9 mouse cellular contexts compared by ENCODE assay signal in genomic region chr3:6865462-6866147, GRCm38 (mm10).
DNase-seq lines count a peak whose midpoint lies in the region; ATAC-seq and TF ChIP-seq lines count a peak whose summit lies in the region.
"Had no signal": no experiment of that assay in that cellular context is flagged by ENCODE, and none has a peak within 500 bp of the region (broad histone marks: within the 10 kb centered on the region; RNA-seq: fewer than 3 reads in every experiment).

No protein-coding gene starts in this region.

- peak; percentile 96 for ATAC-seq in forebrain, embryonic 13.5 days
- ATAC-seq in forebrain, embryonic 12.5 days (ENCODE audit: low FRiP score) = no peak
- peak; percentile 97 for ATAC-seq in hindbrain, embryonic 16.5 days
- ATAC-seq in midbrain, embryonic 16.5 days = peak; percentile 90
- no peak for ATAC-seq in granulocyte monocyte progenitor cell, adult 5-6 weeks (replicated peaks; ENCODE audit: poor library complexity, severe bottlenecking)

- H3K9ac ChIP-seq in forebrain, embryonic 13.5 days = no peak overlapping the region
- no peak overlapping the region for H3K9ac ChIP-seq in forebrain, embryonic 12.5 days
- H3K9ac ChIP-seq in hindbrain, embryonic 16.5 days (ENCODE audit: low read depth, low read length) = no peak overlapping the region
- H3K9ac ChIP-seq in midbrain, embryonic 16.5 days (ENCODE audit: low read depth, low read length) = no peak overlapping the region

- TF ChIP-seq CTCF in brain, embryonic 14.5 days (IDR thresholded peaks at IDR 0.05; ENCODE audit: borderline replicate concordance, extremely low read depth, insufficient read depth, insufficient read length) = no peak
- no peak for TF ChIP-seq CTCF in thymus, adult 2 months (IDR thresholded peaks at IDR 0.05; ENCODE audit: borderline replicate concordance, control insufficient read depth, extremely low read depth, insufficient read depth, low read length, poor library complexity)

- DNase-seq in brain, embryonic 14.5 days (ENCODE audit: low read depth) = peak; percentile 93
- DNase-seq in embryo, embryonic 10 days (ENCODE audit: low spot score) = no peak
- no peak for DNase-seq in thymus, adult 2 months

- WGBS in forebrain, embryonic 13.5 days = 63% methylated on average over 3 of the region's 3 CpGs
- 67% methylated on average over 3 of the region's 3 CpGs for WGBS in forebrain, embryonic 12.5 days
- 49% methylated on average over 3 of the region's 3 CpGs for WGBS in hindbrain, embryonic 16.5 days
- 59% methylated on average over 3 of the region's 3 CpGs for WGBS in midbrain, embryonic 16.5 days
- 70% methylated on average over 3 of the region's 3 CpGs for WGBS in thymus, adult 2 months

- H3K9me3 ChIP-seq in forebrain, embryonic 13.5 days (replicated peaks) = no peaks in the 10 kb centered on the region
- H3K9me3 ChIP-seq in forebrain, embryonic 12.5 days = no peaks in the 10 kb centered on the region
- no peaks in the 10 kb centered on the region; the same call in 1 of the 2 replicates for H3K9me3 ChIP-seq in hindbrain, embryonic 16.5 days (ENCODE audit: control insufficient read depth, low read length)
- H3K9me3 ChIP-seq in midbrain, embryonic 16.5 days (replicated peaks; ENCODE audit: control insufficient read depth, low read length, poor library complexity, severe bottlenecking) = no peaks in the 10 kb centered on the region

- no peak overlapping the region for H3K4me3 ChIP-seq in forebrain, embryonic 13.5 days
- H3K4me3 ChIP-seq in forebrain, embryonic 12.5 days (replicated peaks) = no peak overlapping the region
- no peak overlapping the region for H3K4me3 ChIP-seq in hindbrain, embryonic 16.5 days (ENCODE audit: low read length)
- H3K4me3 ChIP-seq in midbrain, embryonic 16.5 days (ENCODE audit: low read depth, low read length) = no peak overlapping the region
- H3K4me3 ChIP-seq in thymus, adult 2 months (ENCODE audit: control insufficient read depth, insufficient read depth, low read length) = no peak overlapping the region
- H3K4me3 ChIP-seq: myocyte had no signal

- no peaks in the 10 kb centered on the region for H3K36me3 ChIP-seq in forebrain, embryonic 13.5 days (ENCODE audit: poor library complexity, severe bottlenecking)
- H3K36me3 ChIP-seq in forebrain, embryonic 12.5 days (replicated peaks) = no peaks in the 10 kb centered on the region
- no peaks in the 10 kb centered on the region for H3K36me3 ChIP-seq in hindbrain, embryonic 16.5 days (ENCODE audit: control insufficient read depth, insufficient read depth, low read length)
- no peaks in the 10 kb centered on the region for H3K36me3 ChIP-seq in midbrain, embryonic 16.5 days (ENCODE audit: control insufficient read depth, insufficient read depth, low read length)
- H3K36me3 ChIP-seq in thymus, adult 2 months (ENCODE audit: control insufficient read depth, insufficient read depth, low read length) = no peaks in the 10 kb centered on the region

- no peaks in the 10 kb centered on the region for H3K27me3 ChIP-seq in forebrain, embryonic 13.5 days
- no peaks in the 10 kb centered on the region for H3K27me3 ChIP-seq in forebrain, embryonic 12.5 days
- H3K27me3 ChIP-seq in hindbrain, embryonic 16.5 days (replicated peaks; ENCODE audit: control insufficient read depth, insufficient read depth, low read length) = no peaks in the 10 kb centered on the region
- no peaks in the 10 kb centered on the region for H3K27me3 ChIP-seq in midbrain, embryonic 16.5 days (ENCODE audit: control insufficient read depth, insufficient read depth, low read depth, low read length)
- no peaks in the 10 kb centered on the region for H3K27me3 ChIP-seq in thymus, adult 2 months (ENCODE audit: control insufficient read depth, insufficient read depth, low read length)

- no peaks in the 10 kb centered on the region for H3K4me1 ChIP-seq in forebrain, embryonic 13.5 days
- H3K4me1 ChIP-seq in forebrain, embryonic 12.5 days = no peaks in the 10 kb centered on the region
- no peaks in the 10 kb centered on the region for H3K4me1 ChIP-seq in hindbrain, embryonic 16.5 days (ENCODE audit: control insufficient read depth, insufficient read depth, low read depth, low read length)
- no peaks in the 10 kb centered on the region for H3K4me1 ChIP-seq in midbrain, embryonic 16.5 days (ENCODE audit: control insufficient read depth, insufficient read depth, low read length)
- no peaks in the 10 kb centered on the region for H3K4me1 ChIP-seq in thymus, adult 2 months (replicated peaks; ENCODE audit: control insufficient read depth, insufficient read depth, low read length)

- no peak overlapping the region for H3K27ac ChIP-seq in forebrain, embryonic 13.5 days
- no peak overlapping the region for H3K27ac ChIP-seq in forebrain, embryonic 12.5 days
- H3K27ac ChIP-seq in hindbrain, embryonic 16.5 days (ENCODE audit: low read depth, low read length) = no peak overlapping the region
- H3K27ac ChIP-seq in midbrain, embryonic 16.5 days (ENCODE audit: low read length) = no peak overlapping the region
- H3K27ac ChIP-seq in thymus, adult 2 months (ENCODE audit: control insufficient read depth, insufficient read depth, low read length) = no peak overlapping the region

- no peak overlapping the region for H3K4me2 ChIP-seq in forebrain, embryonic 13.5 days
- no peak overlapping the region for H3K4me2 ChIP-seq in forebrain, embryonic 12.5 days
- H3K4me2 ChIP-seq in hindbrain, embryonic 16.5 days (ENCODE audit: low read length) = no peak overlapping the region
- no peak overlapping the region for H3K4me2 ChIP-seq in midbrain, embryonic 16.5 days (ENCODE audit: low read length)

- no peak for TF ChIP-seq POLR2A in brain, embryonic 14.5 days (IDR thresholded peaks at IDR 0.05; ENCODE audit: borderline replicate concordance, extremely low read depth, insufficient read depth, insufficient read length, poor library complexity, severe bottlenecking)
- no peak for TF ChIP-seq POLR2A in thymus, adult 2 months (IDR thresholded peaks at IDR 0.05; ENCODE audit: control insufficient read depth, extremely low read depth, insufficient read depth, low read length, poor library complexity)

Comparison
In these comparisons a context has a peak if more than half of its experiments do, and no peak if none do; other contexts are left out.
1. ATAC-seq: peak in forebrain, embryonic 13.5 days (single experiment), hindbrain, embryonic 16.5 days (single experiment) and midbrain, embryonic 16.5 days (single experiment); none in forebrain, embryonic 12.5 days (single experiment) and granulocyte monocyte progenitor cell, adult 5-6 weeks (single experiment).